Mouse (Mus musculus): Measurements from ENCODE around the gene Mroh2b. TPM values are rescaled to one million over a fixed set of nuclear protein-coding genes. Genes with fewer than 3 reads are reported as not detected.

The Mroh2b gene
- not detected in 2 replicates for polyA plus RNA-seq (2011; ENCODE audit: insufficient read length, low read depth, missing spikeins)

DNA sequence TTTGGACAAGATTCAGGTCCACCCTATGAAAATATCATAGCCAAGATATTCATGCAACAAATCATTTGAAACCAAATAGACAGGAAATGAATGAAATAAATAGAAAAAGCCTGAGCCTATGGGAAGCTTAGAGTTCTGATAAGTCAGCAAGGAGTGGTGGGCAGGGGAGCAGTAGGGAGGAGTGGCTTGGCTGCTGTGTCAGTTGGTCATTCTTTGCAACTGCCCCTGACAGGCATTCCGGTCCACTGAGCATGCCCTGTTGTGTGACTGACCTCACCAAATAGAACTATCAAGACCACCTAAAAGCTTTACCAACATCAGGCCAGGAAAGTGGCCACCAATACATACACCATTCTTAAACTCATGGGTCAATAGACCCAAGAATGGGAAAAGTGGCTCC, at the start of gene Mroh2b:
TSS of gene Mroh2b (plus strand) at position 301 of the 400 bp plus-strand sequence.
- no peak within 1 kb of the TSS for H3K27ac ChIP-seq (ENCODE audit: insufficient read depth, low read length)
- H3K4me3 ChIP-seq (ENCODE audit: insufficient read depth, low read length), result no peak within 1 kb of the TSS
- TF ChIP-seq CTCF (IDR thresholded peaks at IDR 0.05; ENCODE audit: borderline replicate concordance, insufficient read depth, low read length), result no peak
- TF ChIP-seq POLR2A (IDR thresholded peaks at IDR 0.05; ENCODE audit: low read depth, low read length), result no peak
- no peaks in the 10 kb centered on the region for H3K4me1 ChIP-seq (ENCODE audit: control insufficient read depth, insufficient read depth, low read length)

DNA sequence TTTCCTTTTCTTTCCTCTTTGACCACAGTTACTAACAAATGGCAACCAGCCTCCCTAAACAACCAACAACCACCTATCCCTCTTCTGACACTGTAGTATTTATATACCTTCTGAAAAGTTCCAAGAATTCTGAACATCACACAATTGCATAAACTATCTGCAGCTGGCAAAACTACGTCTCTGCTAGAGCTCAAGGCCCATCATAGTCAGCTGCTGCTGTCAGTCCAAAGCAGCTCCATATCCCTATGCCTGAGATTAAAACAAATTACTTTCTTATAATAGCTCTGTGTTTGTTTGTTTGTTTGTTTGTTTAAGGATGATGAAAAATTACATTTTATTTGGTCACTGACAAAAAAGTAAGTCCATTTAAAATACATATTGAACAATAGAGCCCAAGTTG, 48.5 kb upstream of the Mroh2b start:
- Histone ChIP-seq H3K4me1 (ENCODE audit: control insufficient read depth, insufficient read depth, low read length) (no peaks in the 10 kb centered on the region), H3K4me3 (ENCODE audit: insufficient read depth, low read length) (no peak overlapping the region)
- TF ChIP-seq POLR2A (IDR thresholded peaks at IDR 0.05; ENCODE audit: low read depth, low read length), result no peak
- TF ChIP-seq CTCF (IDR thresholded peaks at IDR 0.05; ENCODE audit: borderline replicate concordance, insufficient read depth, low read length), result no peak

DNA sequence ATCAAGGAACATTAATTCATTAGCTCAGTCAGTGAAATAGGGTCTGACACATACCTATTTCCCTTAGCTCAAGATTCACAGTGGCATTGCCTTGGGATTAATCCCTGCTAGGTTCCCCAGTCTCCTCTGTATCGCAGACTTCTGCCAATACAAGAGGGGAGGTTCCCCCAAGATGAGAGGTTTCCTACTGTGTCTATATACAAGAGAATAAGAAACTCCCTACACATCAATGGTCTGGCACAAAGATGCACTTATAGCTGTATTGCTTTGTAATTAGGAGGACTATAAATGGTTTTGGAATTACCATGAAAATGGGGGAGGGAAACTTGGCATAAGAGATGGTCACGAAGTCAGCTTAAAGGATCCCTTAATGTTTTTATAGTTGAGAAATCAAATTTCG, 3.6 kb upstream of the Mroh2b start:
- TF ChIP-seq CTCF (IDR thresholded peaks at IDR 0.05; ENCODE audit: borderline replicate concordance, insufficient read depth, low read length) (no peak), POLR2A (IDR thresholded peaks at IDR 0.05; ENCODE audit: low read depth, low read length) (no peak)
- Histone ChIP-seq H3K4me3 (ENCODE audit: insufficient read depth, low read length) (no peak overlapping the region), H3K27ac (ENCODE audit: insufficient read depth, low read length) (no peak overlapping the region), H3K4me1 (ENCODE audit: control insufficient read depth, insufficient read depth, low read length) (no peaks in the 10 kb centered on the region)

More for the DNA sequence above, 48.5 kb upstream of the Mroh2b start:
- H3K27ac ChIP-seq (ENCODE audit: insufficient read depth, low read length), result no peak overlapping the region

DNA sequence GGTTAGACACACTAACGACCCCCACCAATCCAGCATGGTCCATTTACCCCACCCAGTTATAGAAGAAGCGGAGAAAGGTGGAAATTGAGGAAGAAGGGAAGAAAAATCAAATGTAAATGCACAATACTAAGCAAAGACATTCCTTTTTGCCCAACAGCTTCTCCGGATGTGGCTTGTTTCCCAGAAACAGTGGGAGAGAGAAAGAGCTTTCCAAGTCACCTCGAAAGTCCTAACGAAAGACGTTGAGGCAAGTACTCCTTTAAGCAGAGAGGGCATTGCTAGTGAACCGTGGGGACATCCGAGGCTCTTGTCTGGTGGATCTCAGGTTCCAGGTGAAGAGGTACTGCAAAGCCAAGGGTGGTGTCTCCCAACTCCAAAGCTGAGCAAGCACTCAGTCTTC, 36.2 kb downstream of the Mroh2b start:
- no peak overlapping the region for H3K27ac ChIP-seq (ENCODE audit: insufficient read depth, low read length)
- TF ChIP-seq POLR2A (IDR thresholded peaks at IDR 0.05; ENCODE audit: low read depth, low read length) (no peak), CTCF (IDR thresholded peaks at IDR 0.05; ENCODE audit: borderline replicate concordance, insufficient read depth, low read length) (no peak)
- no peaks in the 10 kb centered on the region for H3K4me1 ChIP-seq (ENCODE audit: control insufficient read depth, insufficient read depth, low read length)
- H3K4me3 ChIP-seq (ENCODE audit: insufficient read depth, low read length), result no peak overlapping the region

DNA sequence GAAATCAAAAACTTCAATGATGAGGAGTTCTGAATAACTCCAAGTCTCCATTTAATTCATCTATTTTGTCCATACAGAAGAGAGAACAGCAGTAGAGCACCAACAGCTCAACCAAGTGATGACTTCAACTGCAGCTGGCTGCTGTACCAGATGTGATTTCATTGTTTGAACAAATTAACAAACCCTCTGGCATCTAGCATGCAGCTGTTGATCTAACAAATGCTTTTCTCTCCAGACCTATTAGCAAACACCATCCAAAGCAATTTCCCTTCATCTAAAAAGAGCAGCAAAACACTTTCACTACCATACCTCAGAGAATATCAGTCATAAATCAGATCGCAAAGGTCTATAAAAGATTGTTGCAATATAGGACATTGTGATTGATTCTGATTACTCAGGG, 74.8 kb downstream of the Mroh2b start:
- H3K4me3 ChIP-seq (ENCODE audit: insufficient read depth, low read length), result no peak overlapping the region
- no peak for TF ChIP-seq POLR2A (IDR thresholded peaks at IDR 0.05; ENCODE audit: low read depth, low read length)
- no peak for TF ChIP-seq CTCF (IDR thresholded peaks at IDR 0.05; ENCODE audit: borderline replicate concordance, insufficient read depth, low read length)
- H3K4me1 ChIP-seq (ENCODE audit: control insufficient read depth, insufficient read depth, low read length), result no peaks in the 10 kb centered on the region
- H3K27ac ChIP-seq (ENCODE audit: insufficient read depth, low read length), result no peak overlapping the region

DNA sequence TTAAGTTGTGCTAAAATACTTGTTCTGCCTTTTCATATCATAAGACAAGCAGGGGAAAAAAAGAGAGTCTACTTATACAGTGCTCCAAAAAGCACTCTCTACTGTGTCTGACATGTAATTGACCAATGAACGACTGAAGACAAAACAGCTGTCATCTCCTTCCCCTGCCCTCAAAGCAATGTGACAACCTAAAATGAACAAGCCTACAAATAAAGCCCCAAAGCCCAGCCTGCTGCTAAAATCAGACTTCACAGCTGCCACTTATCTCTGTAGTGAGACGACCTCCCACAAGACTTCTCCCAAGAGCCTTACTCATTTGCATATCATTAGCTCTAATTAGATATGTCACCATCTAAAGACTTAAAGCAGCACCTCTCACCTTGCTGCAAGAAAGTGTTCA, 104.4 kb downstream of the Mroh2b start:
- TF ChIP-seq CTCF (IDR thresholded peaks at IDR 0.05; ENCODE audit: borderline replicate concordance, insufficient read depth, low read length), result no peak
- TF ChIP-seq POLR2A (IDR thresholded peaks at IDR 0.05; ENCODE audit: low read depth, low read length), result no peak
- H3K4me1 ChIP-seq (ENCODE audit: control insufficient read depth, insufficient read depth, low read length), result no peaks in the 10 kb centered on the region
- no peak overlapping the region for H3K27ac ChIP-seq (ENCODE audit: insufficient read depth, low read length)

DNA sequence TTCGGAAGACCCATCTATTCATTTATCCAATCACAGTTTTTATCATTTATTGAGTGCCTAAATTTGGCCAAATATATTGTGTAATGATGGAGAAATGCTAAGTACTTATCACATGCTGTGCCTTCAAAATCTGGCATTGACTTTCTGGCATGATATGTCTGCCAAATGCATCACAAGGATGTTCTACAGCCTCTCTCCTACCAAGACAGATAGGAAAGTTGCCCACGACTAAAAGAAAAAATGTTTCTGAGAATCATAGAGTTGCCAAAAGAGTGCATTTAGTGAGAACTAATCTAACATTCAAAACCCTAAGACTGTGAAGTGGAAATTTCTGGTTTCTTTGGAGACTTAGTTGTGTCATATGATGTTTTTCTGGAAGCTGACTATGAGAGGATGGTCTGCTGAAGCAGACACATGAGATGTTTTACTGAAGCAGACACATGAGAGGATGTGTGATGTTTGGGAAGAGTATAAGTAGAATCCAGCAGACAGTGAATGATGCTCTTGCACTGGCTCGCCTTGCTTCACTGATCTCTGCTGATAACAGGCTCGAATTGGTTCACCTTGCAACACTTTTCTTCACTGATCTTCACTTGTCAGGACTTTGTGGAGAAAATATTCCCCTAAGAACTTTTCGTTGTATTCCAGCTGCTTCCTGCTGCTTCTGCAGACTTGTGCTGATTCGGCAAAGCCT, 105.1 kb downstream of the Mroh2b start:
- Histone ChIP-seq H3K4me1 (ENCODE audit: control insufficient read depth, insufficient read depth, low read length) (no peaks in the 10 kb centered on the region), H3K27ac (ENCODE audit: insufficient read depth, low read length) (no peak overlapping the region), H3K4me3 (ENCODE audit: insufficient read depth, low read length) (no peak overlapping the region)
- TF ChIP-seq POLR2A (IDR thresholded peaks at IDR 0.05; ENCODE audit: low read depth, low read length) (no peak), CTCF (IDR thresholded peaks at IDR 0.05; ENCODE audit: borderline replicate concordance, insufficient read depth, low read length) (no peak)

More for the DNA sequence above, 104.4 kb downstream of the Mroh2b start:
- H3K4me3 ChIP-seq (ENCODE audit: insufficient read depth, low read length), result no peak overlapping the region

DNA sequence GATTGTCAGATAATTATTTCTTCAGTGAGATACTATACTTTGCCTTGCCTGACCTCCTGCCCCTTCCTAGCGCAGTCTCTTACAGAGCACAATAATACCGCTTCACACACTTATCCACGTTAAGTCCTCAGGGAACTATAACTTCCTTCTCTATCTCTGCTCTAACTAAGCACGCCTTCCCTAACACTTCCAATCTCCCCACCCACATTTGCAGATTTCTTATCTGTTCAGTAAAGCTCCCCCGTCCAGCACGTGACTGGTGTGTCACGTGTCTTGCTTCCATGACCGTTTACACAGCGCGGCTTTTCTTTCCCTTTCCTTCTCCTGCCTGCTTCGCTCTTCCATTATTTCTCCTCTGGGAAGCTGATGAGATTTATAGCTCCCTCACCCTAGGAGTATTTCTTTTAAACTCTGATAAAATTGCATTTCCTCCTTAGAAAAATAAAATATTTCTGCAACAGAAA, 111.1 kb downstream of the Mroh2b start:
- Histone ChIP-seq H3K4me1 (ENCODE audit: control insufficient read depth, insufficient read depth, low read length) (no peaks in the 10 kb centered on the region), H3K27ac (ENCODE audit: insufficient read depth, low read length) (no peak overlapping the region), H3K4me3 (ENCODE audit: insufficient read depth, low read length) (no peak overlapping the region)
- no peak for TF ChIP-seq POLR2A (IDR thresholded peaks at IDR 0.05; ENCODE audit: low read depth, low read length)
- TF ChIP-seq CTCF (IDR thresholded peaks at IDR 0.05; ENCODE audit: borderline replicate concordance, insufficient read depth, low read length), result no peak

Other genes starting within 250 kb of the Mroh2b start
- gene C6, start 171.6 kb upstream of the Mroh2b start, polyA plus RNA-seq (2011; ENCODE audit: insufficient read length, low read depth, missing spikeins), result not detected in 2 replicates
- 0.19 TPM in 1 of 2 replicates, not detected in the other for gene C7, start 165.0 kb downstream of the Mroh2b start, polyA plus RNA-seq (2011; ENCODE audit: insufficient read length, low read depth, missing spikeins)
- 1.8 TPM in 2 replicates for gene Card6, start 209.8 kb downstream of the Mroh2b start, polyA plus RNA-seq (2011; ENCODE audit: insufficient read length, low read depth, missing spikeins)
- 606 and 706 TPM in 2 replicates for gene Rpl37, start 217.9 kb downstream of the Mroh2b start, polyA plus RNA-seq (2011; ENCODE audit: insufficient read length, low read depth, missing spikeins)
- gene Prkaa1, start 245.1 kb downstream of the Mroh2b start, polyA plus RNA-seq (2011; ENCODE audit: insufficient read length, low read depth, missing spikeins), result 32.0 and 41.2 TPM in 2 replicates

Measured in embryonic fibroblast, embryonic 13.5 days (primary cell).